Mouse (Mus musculus): ENCODE measurements around the gene Reep6.
A peak's percentile ranks its signal among the peaks of the same experiment; 100 is the strongest.
"Not testable (repeated sequence)": the region's sequence is repeated elsewhere in the genome, so short reads cannot be mapped to it uniquely, and the experiment has no call there.

Gene Reep6

GRCm38 (mm10) chr10:80330888-80331287 is 1.1 kb downstream of the Reep6 start:
- DNase-seq, result no peak

GRCm38 (mm10) chr10:80331636-80332524 is 2.1 kb downstream of the Reep6 start:
- DNase-seq, result no peak

GRCm38 (mm10) chr10:80332525-80332989 is 2.8 kb downstream of the Reep6 start:
- no peak for DNase-seq

- no peak for DNase-seq
Observed at GRCm38 (mm10) chr10:80336263-80336662, 6.5 kb downstream of the Reep6 start.

- DNase-seq, result peak; percentile 95
Observed at GRCm38 (mm10) chr10:80339941-80340750, 10.4 kb downstream of the Reep6 start.

GRCm38 (mm10) chr10:80341026-80341425 is 11.3 kb downstream of the Reep6 start:
- no peak for DNase-seq

GRCm38 (mm10) chr10:80341491-80342304 is 11.9 kb downstream of the Reep6 start:
- DNase-seq, result no peak

GRCm38 (mm10) chr10:80342305-80342748 is 12.6 kb downstream of the Reep6 start:
- DNase-seq, result no peak

- no peak for DNase-seq
Observed at GRCm38 (mm10) chr10:80342749-80343424, 13.1 kb downstream of the Reep6 start.

- DNase-seq, result no peak
Observed at GRCm38 (mm10) chr10:80343425-80343895, 13.7 kb downstream of the Reep6 start.

GRCm38 (mm10) chr10:80344131-80344661 is 14.4 kb downstream of the Reep6 start:
- no peak for DNase-seq

- DNase-seq, result no peak
Observed at GRCm38 (mm10) chr10:80345122-80345521, 15.4 kb downstream of the Reep6 start.

GRCm38 (mm10) chr10:80345929-80346328 is 16.2 kb downstream of the Reep6 start:
- DNase-seq, result not testable (repeated sequence)

- no peak for DNase-seq
Observed at GRCm38 (mm10) chr10:80347514-80347967, 17.8 kb downstream of the Reep6 start.

GRCm38 (mm10) chr10:80348244-80348781 is 18.6 kb downstream of the Reep6 start, which contains the start of gene Adamtsl5:
Gene Adamtsl5 (minus strand): TSS chr10:80348412.
- DNase-seq, result no peak

- DNase-seq, result no peak
Observed at GRCm38 (mm10) chr10:80348981-80349380, 19.2 kb downstream of the Reep6 start.

- DNase-seq, result peak; percentile 89
Observed at GRCm38 (mm10) chr10:80350292-80350691, 20.5 kb downstream of the Reep6 start.

- DNase-seq, result no peak
Observed at GRCm38 (mm10) chr10:80351896-80352295, 22.1 kb downstream of the Reep6 start.

GRCm38 (mm10) chr10:80352727-80353126 is 23.0 kb downstream of the Reep6 start:
- no peak for DNase-seq

GRCm38 (mm10) chr10:80355431-80355830 is 25.7 kb downstream of the Reep6 start:
- no peak for DNase-seq
